Mouse (Mus musculus) left cerebral cortex, adult 11 months (tissue): Measurements from ENCODE around the gene Gabarap.

Experiments used
- DNase-seq: peaks from one replicate; pipeline ENCODE4 v3.0.0; 2022; ENCODE audit warnings: low spot score

Gabarap gene

GRCm38 (mm10) chr11:69970222-69970621 is 20.7 kb upstream of the Gabarap start:
- no peak for DNase-seq

GRCm38 (mm10) chr11:69970775-69971174 is 20.2 kb upstream of the Gabarap start:
- no peak for DNase-seq

- no peak for DNase-seq
These were observed 16.0 kb upstream of the Gabarap start for GRCm38 (mm10) chr11:69974907-69975306.

GRCm38 (mm10) chr11:69976271-69976670 is 14.7 kb upstream of the Gabarap start:
- no peak for DNase-seq

GRCm38 (mm10) chr11:69979827-69980195 is 11.1 kb upstream of the Gabarap start:
- no peak for DNase-seq

GRCm38 (mm10) chr11:69980196-69981140 is 10.5 kb upstream of the Gabarap start:
- DNase-seq: peak; percentile 99

GRCm38 (mm10) chr11:69981141-69981762 is 9.7 kb upstream of the Gabarap start, which contains the start of gene Ctdnep1:
Ctdnep1 (plus strand) TSS chr11:69981156.
- DNase-seq: no peak

- DNase-seq: no peak
These were observed 8.7 kb upstream of the Gabarap start, which contains the start of gene Elp5 for GRCm38 (mm10) chr11:69982225-69982624. Elp5 (minus strand) TSS chr11:69982517.

GRCm38 (mm10) chr11:69982877-69983276 is 8.1 kb upstream of the Gabarap start:
- no peak for DNase-seq

- DNase-seq: no peak
These were observed 7.6 kb upstream of the Gabarap start for GRCm38 (mm10) chr11:69983377-69983776.

- no peak for DNase-seq
These were observed 6.5 kb upstream of the Gabarap start for GRCm38 (mm10) chr11:69984431-69984830.

- no peak for DNase-seq
These were observed 994 bp upstream of the Gabarap start for GRCm38 (mm10) chr11:69989949-69990348.

GRCm38 (mm10) chr11:69991711-69992110 is 768 bp downstream of the Gabarap start:
- no peak for DNase-seq

- DNase-seq: no peak
These were observed 1.5 kb downstream of the Gabarap start for GRCm38 (mm10) chr11:69992396-69992795.

GRCm38 (mm10) chr11:69992932-69993331 is 2.0 kb downstream of the Gabarap start:
- no peak for DNase-seq

GRCm38 (mm10) chr11:69994401-69995090 is 3.6 kb downstream of the Gabarap start:
- no peak for DNase-seq

- DNase-seq: peak; percentile 97
These were observed 4.5 kb downstream of the Gabarap start, which contains the start of gene Phf23 for GRCm38 (mm10) chr11:69995391-69995960. Phf23 (plus strand) TSS chr11:69995777.

GRCm38 (mm10) chr11:69996161-69997061 is 5.5 kb downstream of the Gabarap start:
- DNase-seq: no peak

- DNase-seq: peak; percentile 72
These were observed 6.1 kb downstream of the Gabarap start for GRCm38 (mm10) chr11:69997070-69997509.

- DNase-seq: no peak
These were observed 7.9 kb downstream of the Gabarap start for GRCm38 (mm10) chr11:69998567-69999491.
